Mouse (Mus musculus): ENCODE measurements around the gene Serpine2. TPM values are rescaled to one million over a fixed set of nuclear protein-coding genes. Genes with fewer than 3 reads are reported as not detected.

Gene Serpine2
- 18.2 TPM for polyA plus RNA-seq (2012; fragmentation: generic; extraction: Trizol)

- no peak within 1 kb of the TSS for H3K4me3 ChIP-seq
- no peaks in the 10 kb centered on the region for H3K27me3 ChIP-seq (ENCODE audit: control insufficient read depth, insufficient read depth, insufficient read length)
- H3K36me3 ChIP-seq (ENCODE audit: control insufficient read depth, insufficient read depth), result no peaks in the 10 kb centered on the region
- no peak within 1 kb of the TSS for H3K4me2 ChIP-seq (ENCODE audit: low read depth)
- TF ChIP-seq SRF (IDR thresholded peaks at IDR 0.05; ENCODE audit: control insufficient read depth, insufficient read length, low read depth) (no peak), MYOD1 (IDR thresholded peaks at IDR 0.05; ENCODE audit: control insufficient read depth in 1 of 3, insufficient read length in 2 of 3, low read depth in 2 of 3) (no peak), USF1 (IDR thresholded peaks at IDR 0.05; ENCODE audit: low read depth) (no peak), MAX (IDR thresholded peaks at IDR 0.05; ENCODE audit: low read depth) (no peak), E2F4 (IDR thresholded peaks at IDR 0.05; ENCODE audit: insufficient read depth) (no peak), POLR2AphosphoS2 (IDR thresholded peaks at IDR 0.05; ENCODE audit: insufficient read length, low read depth) (no peak), TCF3 (IDR thresholded peaks at IDR 0.05; ENCODE audit: insufficient read length, low read depth) (no peak), REST (IDR thresholded peaks at IDR 0.05; ENCODE audit: insufficient read depth, insufficient read length) (no peak), POLR2A (IDR thresholded peaks at IDR 0.05; ENCODE audit: insufficient read length, low read depth) (no peak), TCF12 (IDR thresholded peaks at IDR 0.05; ENCODE audit: insufficient read depth, poor library complexity, severe bottlenecking) (no peak), CEBPB (IDR thresholded peaks at IDR 0.05; ENCODE audit: insufficient read depth, poor library complexity, severe bottlenecking) (no peak), MYOG (IDR thresholded peaks at IDR 0.05; ENCODE audit: control insufficient read depth in 1 of 3, insufficient read depth in 1 of 3, insufficient read length in 2 of 3, low read depth in 2 of 3) (no peak)
- H3ac ChIP-seq (ENCODE audit: control insufficient read depth, insufficient read length), result no peak within 1 kb of the TSS
- H3K79me2 ChIP-seq (ENCODE audit: control insufficient read depth, insufficient read depth), result no peaks in the 10 kb centered on the region
Measured at GRCm38 (mm10) chr1:79861130-79861942, at the start of gene Serpine2. TSS of gene Serpine2 (minus strand) at chr1:79861180.

- H3ac ChIP-seq (ENCODE audit: control insufficient read depth, insufficient read length), result no peak overlapping the region
- H3K79me2 ChIP-seq (ENCODE audit: control insufficient read depth, insufficient read depth), result no peaks in the 10 kb centered on the region
- no peak overlapping the region for H3K4me3 ChIP-seq
- TF ChIP-seq POLR2A (IDR thresholded peaks at IDR 0.05; ENCODE audit: insufficient read length, low read depth) (no peak), CEBPB (IDR thresholded peaks at IDR 0.05; ENCODE audit: insufficient read depth, poor library complexity, severe bottlenecking) (no peak), MYOD1 (IDR thresholded peaks at IDR 0.05; ENCODE audit: control insufficient read depth in 1 of 3, insufficient read length in 2 of 3, low read depth in 2 of 3) (no peak), MAX (IDR thresholded peaks at IDR 0.05; ENCODE audit: low read depth) (no peak)
- H3K36me3 ChIP-seq (ENCODE audit: control insufficient read depth, insufficient read depth), result no peaks in the 10 kb centered on the region
- H3K4me2 ChIP-seq (ENCODE audit: low read depth), result peak overlapping the region; percentile 18
- H3K27me3 ChIP-seq (ENCODE audit: control insufficient read depth, insufficient read depth, insufficient read length), result no peaks in the 10 kb centered on the region
Measured at GRCm38 (mm10) chr1:79907811-79908210, 46.8 kb upstream of the Serpine2 start.

- Histone ChIP-seq H3K36me3 (ENCODE audit: control insufficient read depth, insufficient read depth) (no peaks in the 10 kb centered on the region), H3ac (ENCODE audit: control insufficient read depth, insufficient read length) (no peak overlapping the region), H3K79me2 (ENCODE audit: control insufficient read depth, insufficient read depth) (no peaks in the 10 kb centered on the region), H3K4me2 (ENCODE audit: low read depth) (no peak overlapping the region), H3K4me3 (no peak overlapping the region), H3K27me3 (ENCODE audit: control insufficient read depth, insufficient read depth, insufficient read length) (no peaks in the 10 kb centered on the region)
- no peak for TF ChIP-seq POLR2A (IDR thresholded peaks at IDR 0.05; ENCODE audit: insufficient read length, low read depth)
- TF ChIP-seq MYOD1 (IDR thresholded peaks at IDR 0.05; ENCODE audit: control insufficient read depth in 1 of 3, insufficient read length in 2 of 3, low read depth in 2 of 3), result no peak
- no peak for TF ChIP-seq E2F4 (IDR thresholded peaks at IDR 0.05; ENCODE audit: insufficient read depth)
- no peak for TF ChIP-seq CEBPB (IDR thresholded peaks at IDR 0.05; ENCODE audit: insufficient read depth, poor library complexity, severe bottlenecking)
- no peak for TF ChIP-seq SRF (IDR thresholded peaks at IDR 0.05; ENCODE audit: control insufficient read depth, insufficient read length, low read depth)
- no peak for TF ChIP-seq MAX (IDR thresholded peaks at IDR 0.05; ENCODE audit: low read depth)
- TF ChIP-seq REST (IDR thresholded peaks at IDR 0.05; ENCODE audit: insufficient read depth, insufficient read length), result no peak
- no peak for TF ChIP-seq MYOG (IDR thresholded peaks at IDR 0.05; ENCODE audit: control insufficient read depth in 1 of 3, insufficient read depth in 1 of 3, insufficient read length in 2 of 3, low read depth in 2 of 3)
- TF ChIP-seq TCF12 (IDR thresholded peaks at IDR 0.05; ENCODE audit: insufficient read depth, poor library complexity, severe bottlenecking), result no peak
- no peak for TF ChIP-seq USF1 (IDR thresholded peaks at IDR 0.05; ENCODE audit: low read depth)
- TF ChIP-seq POLR2AphosphoS2 (IDR thresholded peaks at IDR 0.05; ENCODE audit: insufficient read length, low read depth), result no peak
- TF ChIP-seq TCF3 (IDR thresholded peaks at IDR 0.05; ENCODE audit: insufficient read length, low read depth), result no peak
Measured at GRCm38 (mm10) chr1:79905241-79905640, 44.3 kb upstream of the Serpine2 start.

GRCm38 (mm10) chr1:79902901-79903300 is 41.9 kb upstream of the Serpine2 start:
- no peaks in the 10 kb centered on the region for H3K79me2 ChIP-seq (ENCODE audit: control insufficient read depth, insufficient read depth)
- TF ChIP-seq MYOD1 (IDR thresholded peaks at IDR 0.05; ENCODE audit: control insufficient read depth in 1 of 3, insufficient read length in 2 of 3, low read depth in 2 of 3), result no peak
- no peak for TF ChIP-seq MYOG (IDR thresholded peaks at IDR 0.05; ENCODE audit: control insufficient read depth in 1 of 3, insufficient read depth in 1 of 3, insufficient read length in 2 of 3, low read depth in 2 of 3)
- no peak for TF ChIP-seq TCF12 (IDR thresholded peaks at IDR 0.05; ENCODE audit: insufficient read depth, poor library complexity, severe bottlenecking)
- TF ChIP-seq REST (IDR thresholded peaks at IDR 0.05; ENCODE audit: insufficient read depth, insufficient read length), result no peak
- TF ChIP-seq USF1 (IDR thresholded peaks at IDR 0.05; ENCODE audit: low read depth), result no peak
- no peak for TF ChIP-seq MAX (IDR thresholded peaks at IDR 0.05; ENCODE audit: low read depth)
- TF ChIP-seq CEBPB (IDR thresholded peaks at IDR 0.05; ENCODE audit: insufficient read depth, poor library complexity, severe bottlenecking), result no peak
- H3K27me3 ChIP-seq (ENCODE audit: control insufficient read depth, insufficient read depth, insufficient read length), result no peaks in the 10 kb centered on the region
- no peak overlapping the region for H3ac ChIP-seq (ENCODE audit: control insufficient read depth, insufficient read length)
- no peak overlapping the region for H3K4me3 ChIP-seq
- H3K4me2 ChIP-seq (ENCODE audit: low read depth), result no peak overlapping the region
- no peaks in the 10 kb centered on the region for H3K36me3 ChIP-seq (ENCODE audit: control insufficient read depth, insufficient read depth)
